Mouse (Mus musculus): Measurements from ENCODE around the gene Hnmt.

- TF ChIP-seq ZC3H11A (IDR thresholded peaks at IDR 0.05; ENCODE audit: borderline replicate concordance, low read depth, low read length) (no peak), MAFK (IDR thresholded peaks at IDR 0.05; ENCODE audit: insufficient read depth, low read depth, low read length) (no peak)
Observed at GRCm38 (mm10) chr2:23987283-23987682, 61.9 kb downstream of the Hnmt start.

All from ES-E14 (cell line).